Mouse (Mus musculus) lung, adult 2 months (tissue): Measurements from ENCODE around the gene Cyth1.

Experiments
- CTCF ChIP-seq: fragments of 200-500 bp; IDR thresholded peaks from 2 replicates; pipeline ENCODE4 v1.5.1; 2011; ENCODE audit warnings: mild to moderate bottlenecking, low read length, control low read depth; ENCODE audit not compliant: insufficient read depth
- POLR2A ChIP-seq: fragments of 200-500 bp; IDR thresholded peaks from 2 replicates; pipeline ENCODE4 v1.6.1; 2011; ENCODE audit warnings: low read depth, mild to moderate bottlenecking, control low read depth, low read length, borderline replicate concordance; ENCODE audit errors: extremely low read depth

- TF ChIP-seq POLR2A (no peak), CTCF (no peak)
Observed at GRCm38 (mm10) chr11:118292671-118293070, 44.3 kb upstream of the Cyth1 start.
